In the genomic region with DNA sequence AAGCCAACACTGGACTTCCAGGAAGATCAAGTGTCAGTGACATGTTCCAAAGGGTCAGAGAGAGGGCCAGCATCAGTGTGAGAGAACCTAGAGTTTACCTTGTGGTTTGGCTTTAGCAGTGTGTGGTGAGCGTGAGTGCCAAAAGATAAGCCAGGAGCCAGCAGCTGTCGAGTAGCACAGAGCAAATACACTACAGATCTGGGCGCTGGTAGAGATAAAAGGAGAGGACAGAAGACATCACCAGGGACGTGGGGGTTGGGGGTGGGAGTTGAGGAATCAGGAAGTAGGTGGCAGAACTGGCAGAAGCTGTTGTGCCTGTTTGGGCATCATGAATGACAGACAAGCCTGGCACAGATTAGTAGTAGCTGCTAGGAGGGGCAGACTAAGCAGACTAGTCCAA, we compare ENCODE assay signal across 8 mouse cellular contexts. TPM values are rescaled to one million over a fixed set of nuclear protein-coding genes. Genes with fewer than 3 reads are reported as not detected.
A peak's percentile ranks its signal among the peaks of the same experiment; 100 is the strongest.
DNase-seq lines count a peak whose midpoint lies in the region; ATAC-seq and TF ChIP-seq lines count a peak whose summit lies in the region.

No protein-coding gene starts in this region.

- no peak for TF ChIP-seq POLR2A in MEL (IDR thresholded peaks at IDR 0.05; ENCODE audit: control insufficient read depth in 1 of 2, insufficient read depth in 1 of 2, low read depth in 1 of 2, low read length in 2 of 2, poor library complexity in 1 of 2)

- 54% methylated on average over 4 of the region's 4 CpGs for WGBS in intestine, embryonic 15.5 days
- WGBS in intestine, postnatal 0 days = 27% methylated on average over 4 of the region's 4 CpGs
- WGBS in heart, postnatal 0 days = 16% methylated on average over 4 of the region's 4 CpGs

- H3K9ac ChIP-seq in intestine, embryonic 15.5 days = no peak overlapping the region
- H3K9ac ChIP-seq in intestine, postnatal 0 days (ENCODE audit: low read depth, low read length) = no peak overlapping the region
- no peak overlapping the region for H3K9ac ChIP-seq in MEL (ENCODE audit: control insufficient read depth, low read depth, low read length, poor library complexity, severe bottlenecking)
- H3K9ac ChIP-seq in heart, postnatal 0 days (replicated peaks; ENCODE audit: low read depth, low read length) = no peak overlapping the region

- H3K27ac ChIP-seq in intestine, embryonic 15.5 days = 0 out of 2 replicates have a peak overlapping the region, but pooled peaks have one; percentile 11
- H3K27ac ChIP-seq in intestine, postnatal 0 days (ENCODE audit: low read depth, low read length) = no peak overlapping the region
- H3K27ac ChIP-seq in MEL (ENCODE audit: control insufficient read depth, low read depth, low read length) = no peak overlapping the region
- H3K27ac ChIP-seq in heart, postnatal 0 days (ENCODE audit: low read depth) = peak overlapping the region; percentile 75

- TF ChIP-seq EP300 in MEL (IDR thresholded peaks at IDR 0.05; ENCODE audit: low read depth in 1 of 2, low read length in 2 of 2) = peak; percentile 92 to 94
- peak; percentile 36; the same call in 1 of the 2 replicates for TF ChIP-seq EP300 in heart, postnatal 0 days (IDR thresholded peaks at IDR 0.05; ENCODE audit: low read depth)

- H3K27me3 ChIP-seq in intestine, embryonic 15.5 days (replicated peaks) = no peaks in the 10 kb centered on the region
- H3K27me3 ChIP-seq in intestine, postnatal 0 days (replicated peaks; ENCODE audit: control insufficient read depth, insufficient read depth, low read length) = no peaks in the 10 kb centered on the region
- no peaks in the 10 kb centered on the region for H3K27me3 ChIP-seq in MEL (ENCODE audit: control insufficient read depth in 1 of 2, insufficient read depth in 2 of 2, low read length in 2 of 2)
- H3K27me3 ChIP-seq in heart, postnatal 0 days (ENCODE audit: control insufficient read depth, insufficient read depth, low read length) = no peaks in the 10 kb centered on the region

- H3K4me1 ChIP-seq in intestine, embryonic 15.5 days (replicated peaks) = 0 out of 2 replicates have a peak, but pooled peaks cover 3% of the 10 kb centered on the region
- H3K4me1 ChIP-seq in intestine, postnatal 0 days (replicated peaks; ENCODE audit: control insufficient read depth, insufficient read depth, low read length) = 0 out of 2 replicates have a peak, but pooled peaks cover 3% of the 10 kb centered on the region
- peaks cover 11 to 17% of the 10 kb centered on the region in 2 experiments for H3K4me1 ChIP-seq in MEL (ENCODE audit: control insufficient read depth in 1 of 2, insufficient read depth in 2 of 2, low read length in 2 of 2)
- H3K4me1 ChIP-seq in heart, postnatal 0 days (ENCODE audit: control insufficient read depth, insufficient read depth) = peaks cover 17% of the 10 kb centered on the region

- H3K9me3 ChIP-seq in intestine, embryonic 15.5 days = no peaks in the 10 kb centered on the region
- no peaks in the 10 kb centered on the region for H3K9me3 ChIP-seq in intestine, postnatal 0 days (ENCODE audit: control insufficient read depth)
- H3K9me3 ChIP-seq in MEL (replicated peaks; ENCODE audit: insufficient read depth, low read length) = no peaks in the 10 kb centered on the region
- H3K9me3 ChIP-seq in heart, postnatal 0 days (replicated peaks; ENCODE audit: control insufficient read depth, low read length) = no peaks in the 10 kb centered on the region

- no peaks in the 10 kb centered on the region for H3K36me3 ChIP-seq in intestine, embryonic 15.5 days
- no peaks in the 10 kb centered on the region for H3K36me3 ChIP-seq in intestine, postnatal 0 days (ENCODE audit: control insufficient read depth, insufficient read depth)
- peaks cover 0 to 8% of the 10 kb centered on the region in 2 experiments; a peak in 2 of 4 replicates for H3K36me3 ChIP-seq in MEL (ENCODE audit: control insufficient read depth in 1 of 2, insufficient read depth in 2 of 2, low read length in 2 of 2)
- H3K36me3 ChIP-seq in heart, postnatal 0 days (replicated peaks; ENCODE audit: control insufficient read depth, insufficient read depth, low read length) = no peaks in the 10 kb centered on the region

- ATAC-seq in intestine, embryonic 15.5 days = peak; percentile 44
- ATAC-seq in intestine, postnatal 0 days = no peak
- peak; percentile 65 for ATAC-seq in heart, postnatal 0 days (ENCODE audit: insufficient read depth, low read depth)

- peak; percentile 90 for DNase-seq in MEL (ENCODE audit: low read depth, low spot score)
- DNase-seq in heart, postnatal 0 days (ENCODE audit: low spot score) = peak; percentile 62
- DNase-seq in lung, postnatal 14 days = peak; percentile 51
- DNase-seq in embryo, embryonic 11 days = no peak
- DNase-seq in cerebellum, adult 9-10 months = no peak
- DNase-seq in adrenal gland, postnatal 14 days = no peak

- no peak for TF ChIP-seq CTCF in intestine, postnatal 0 days (IDR thresholded peaks at IDR 0.05; ENCODE audit: low read depth)
- no peak for TF ChIP-seq CTCF in MEL (IDR thresholded peaks at IDR 0.05 in 2 of 3, conservative IDR thresholded peaks at IDR 0.05 in 1 of 3; ENCODE audit: control insufficient read depth in 1 of 3, insufficient read depth in 1 of 3, low read depth in 2 of 3, low read length in 3 of 3, poor library complexity in 1 of 3, severe bottlenecking in 1 of 3)
- no peak for TF ChIP-seq CTCF in heart, postnatal 0 days (IDR thresholded peaks at IDR 0.05; ENCODE audit: low read depth)

- no peaks in the 10 kb centered on the region for H3K79me2 ChIP-seq in MEL (ENCODE audit: control insufficient read depth, insufficient read depth, low read length, poor library complexity)

- H3K4me3 ChIP-seq in intestine, embryonic 15.5 days (replicated peaks) = no peak overlapping the region
- no peak overlapping the region for H3K4me3 ChIP-seq in intestine, postnatal 0 days (ENCODE audit: low read depth, low read length)
- H3K4me3 ChIP-seq in MEL (ENCODE audit: control insufficient read depth in 1 of 2, insufficient read depth in 1 of 2, low read depth in 2 of 2, low read length in 2 of 2) = no peak overlapping the region
- no peak overlapping the region for H3K4me3 ChIP-seq in heart, postnatal 0 days (ENCODE audit: low read depth, low read length)

- no peak for TF ChIP-seq RAD21 in MEL (IDR thresholded peaks at IDR 0.05; ENCODE audit: low read depth, low read length)

- no peak overlapping the region for H3K4me2 ChIP-seq in intestine, embryonic 15.5 days (replicated peaks)
- no peak overlapping the region for H3K4me2 ChIP-seq in intestine, postnatal 0 days (replicated peaks; ENCODE audit: low read depth)
- 0 out of 2 replicates have a peak overlapping the region, but pooled peaks have one; percentile 6 for H3K4me2 ChIP-seq in heart, postnatal 0 days (ENCODE audit: low read depth, low read length)

TF ChIP-seq in MEL, 35 proteins besides CTCF, POLR2A, EP300 and RAD21 (continues in another document):
- TF ChIP-seq NRF1 (IDR thresholded peaks at IDR 0.05; ENCODE audit: insufficient read depth, low read depth, low read length, poor library complexity, severe bottlenecking) (no peak), USF1 (IDR thresholded peaks at IDR 0.05; ENCODE audit: low read depth, low read length) (peak; percentile 28; the same call in 1 of the 2 replicates), KAT2A (conservative IDR thresholded peaks at IDR 0.05; ENCODE audit: low read depth, low read length) (no peak; the same call in 1 of the 2 replicates), GATA1 (IDR thresholded peaks at IDR 0.05; ENCODE audit: low read depth, low read length) (peak; percentile 95), HCFC1 (IDR thresholded peaks at IDR 0.05; ENCODE audit: low read depth, low read length) (peak; percentile 71), ZKSCAN1 (IDR thresholded peaks at IDR 0.05; ENCODE audit: low read depth, low read length) (peak; percentile 71), CHD2 (IDR thresholded peaks at IDR 0.05; ENCODE audit: low read length) (peak; percentile 74), GABPA (IDR thresholded peaks at IDR 0.05; ENCODE audit: low read depth, low read length) (no peak), ZMIZ1 (IDR thresholded peaks at IDR 0.05; ENCODE audit: low read depth, low read length) (no peak), NELFE (IDR thresholded peaks at IDR 0.05; ENCODE audit: low read depth, low read length) (peak; percentile 23; the same call in 1 of the 2 replicates), USF2 (IDR thresholded peaks at IDR 0.05; ENCODE audit: borderline replicate concordance in 1 of 2, insufficient read depth in 1 of 2, low read depth in 1 of 2, low read length in 2 of 2) (no peak), POLR2AphosphoS5 (IDR thresholded peaks at IDR 0.05; ENCODE audit: borderline replicate concordance, low read depth, low read length) (no peak), MAFK (IDR thresholded peaks at IDR 0.05; ENCODE audit: borderline replicate concordance, low read depth, low read length) (peak; percentile 77; the same call in 1 of the 2 replicates), E2F4 (IDR thresholded peaks at IDR 0.05; ENCODE audit: borderline replicate concordance, low read depth, low read length) (no peak), POLR2AphosphoS2 (IDR thresholded peaks at IDR 0.05; ENCODE audit: low read length) (peak; percentile 58; the same call in 1 of the 2 replicates), MAZ (IDR thresholded peaks at IDR 0.05; ENCODE audit: low read depth, low read length) (peak; percentile 79), CHD1 (IDR thresholded peaks at IDR 0.05; ENCODE audit: low read depth, low read length) (no peak), SMC3 (IDR thresholded peaks at IDR 0.05; ENCODE audit: low read depth, low read length) (peak; percentile 27; the same call in 1 of the 2 replicates), SIN3A (IDR thresholded peaks at IDR 0.05; ENCODE audit: low read length) (peak; percentile 92), UBTF (IDR thresholded peaks at IDR 0.05; ENCODE audit: borderline replicate concordance, insufficient read depth, low read depth, low read length) (no peak), JUND (IDR thresholded peaks at IDR 0.05; ENCODE audit: low read depth, low read length) (no peak), ETS1 (IDR thresholded peaks at IDR 0.05; ENCODE audit: low read depth, low read length) (peak; percentile 99), MYB (IDR thresholded peaks at IDR 0.05; ENCODE audit: low read depth, low read length) (peak; percentile 54), MYC (IDR thresholded peaks at IDR 0.05; ENCODE audit: low read depth, low read length) (no peak)

RNA-seq across cellular contexts. Expression of a gene that starts 21.6 kb away (rescaled TPM):
- polyA plus RNA-seq in intestine, embryonic 15.5 days (2015; fragmentation: Nextera tagmentation; extraction: Ambion mirVana) = 27.2 TPM in 2 replicates
- 21.6 and 21.9 TPM in 2 replicates for polyA plus RNA-seq in intestine, postnatal 0 days (2015; fragmentation: Nextera tagmentation; extraction: Ambion mirVana)
- total RNA-seq in MEL (2012; rRNA removed) = 4.3 and 5.5 TPM in 2 replicates
- 10 to 100 TPM in 1 of 2 experiments, not detected in 1; 17.2 TPM for polyA plus RNA-seq in MEL (2012; ENCODE audit: insufficient read depth in 1 of 2, insufficient read length in 2 of 2, low read depth in 1 of 2, low replicate concordance in 2 of 2, missing spikeins in 1 of 2)
- total RNA-seq in heart, postnatal 0 days (2014; rRNA removed; ENCODE audit: low replicate concordance) = 17.5 and 27.9 TPM in 2 replicates
- polyA plus RNA-seq in heart, postnatal 0 days (2015; fragmentation: Nextera tagmentation; extraction: Ambion mirVana) = 26.4 and 27.7 TPM in 2 replicates
- total RNA-seq in adrenal gland, postnatal 14 days (2021) = 39.8 and 45.1 TPM in 2 replicates

Comparison
In these comparisons a context has a peak if more than half of its experiments do, and no peak if none do; other contexts are left out.
1. H3K27ac ChIP-seq: peak in intestine, embryonic 15.5 days (single experiment) and heart, postnatal 0 days (single experiment); none in intestine, postnatal 0 days (single experiment) and MEL (single experiment).
2. DNase-seq: peak in MEL (single experiment), heart, postnatal 0 days (single experiment) and lung, postnatal 14 days (single experiment); none in embryo, embryonic 11 days (single experiment), cerebellum, adult 9-10 months (single experiment) and adrenal gland, postnatal 14 days (single experiment).